Mouse (Mus musculus) liver, embryonic 14.5 days (tissue): Measurements from ENCODE around the gene Olfr655. TPM values are rescaled to one million over a fixed set of nuclear protein-coding genes. Genes with fewer than 3 reads are reported as not detected.
A peak's percentile ranks its signal among the peaks of the same experiment; 100 is the strongest.

Source experiments
- ATAC-seq: fragments of 200-750 bp; cut with Nextera tagmentation; 2 replicates; pipeline ENCODE4 v1.8.0; 2017; ENCODE audit warnings: moderate number of reproducible peaks, mild to moderate bottlenecking, moderate library complexity; ENCODE audit not compliant: insufficient read depth
- DNase-seq, 3 experiments: peaks; one replicate each; pipeline ENCODE4 v3.0.0-alpha.2; 2012 to 2013; ENCODE audit warnings: low read depth in 3 of 3, low spot score in 3 of 3
- H3K27ac ChIP-seq: fragments of 300-500 bp; sonication (generic); 2 replicates; pipeline ENCODE4 v1.5.1; 2014; ENCODE audit warnings: moderate library complexity, mild to moderate bottlenecking, control low read depth, inconsistent platforms
- H3K27me3 ChIP-seq: fragments of 300-500 bp; sonication (generic); 2 replicates; pipeline ENCODE4 v1.6.1; 2014; ENCODE audit warnings: mild to moderate bottlenecking, low read length, moderate library complexity; ENCODE audit not compliant: control insufficient read depth, insufficient read depth
- H3K36me3 ChIP-seq: fragments of 300-500 bp; sonication (generic); replicated peaks from 2 replicates; pipeline ENCODE4 v1.6.1; 2014; ENCODE audit warnings: low read depth; ENCODE audit not compliant: control insufficient read depth, insufficient read depth
- H3K4me1 ChIP-seq, 2 experiments: fragments of 200-500 bp in 1 of 2; fragments of 300-500 bp in 1 of 2; sonication (generic) in 1 of 2; replicated peaks; 2 replicates each; pipeline ENCODE4 v1.6.1; 2012 to 2014; ENCODE audit warnings: antibody characterized with exemption in 1 of 2, inconsistent platforms in 1 of 2, low read length in 1 of 2; ENCODE audit not compliant: control insufficient read depth in 2 of 2, insufficient read depth in 2 of 2
- H3K4me2 ChIP-seq: fragments of 300-500 bp; sonication (generic); 2 replicates; pipeline ENCODE4 v1.6.1; 2014; ENCODE audit warnings: low read depth, mild to moderate bottlenecking, control low read depth, moderate library complexity
- H3K4me3 ChIP-seq, 2 experiments: fragments of 200-500 bp in 1 of 2; fragments of 300-500 bp in 1 of 2; sonication (generic) in 1 of 2; 2 replicates each; pipeline ENCODE4 v1.5.1; 2012 to 2014; ENCODE audit warnings: low read depth in 2 of 2, low read length in 2 of 2, mild to moderate bottlenecking in 2 of 2, control low read depth in 1 of 2, inconsistent platforms in 1 of 2, moderate library complexity in 1 of 2; ENCODE audit not compliant: insufficient read depth in 1 of 2
- H3K9ac ChIP-seq: fragments of 300-500 bp; sonication (generic); replicated peaks from 2 replicates; pipeline ENCODE4 v1.6.1; 2014; ENCODE audit warnings: mild to moderate bottlenecking, control low read depth, moderate library complexity
- H3K9me3 ChIP-seq: fragments of 300-500 bp; sonication (generic); 2 replicates; pipeline ENCODE4 v1.6.1; 2016; ENCODE audit warnings: low read length, mixed read lengths; ENCODE audit not compliant: control insufficient read depth
- CTCF ChIP-seq: IDR thresholded peaks from 2 replicates; pipeline ENCODE4 v1.5.1; 2016; ENCODE audit warnings: antibody characterized with exemption, low read depth, control low read depth
- EP300 ChIP-seq: IDR thresholded peaks from 2 replicates; pipeline ENCODE4 v1.6.1; 2016; ENCODE audit warnings: antibody characterized with exemption, low read depth
- WGBS: fragments of 180-500 bp; shearing (Covaris S2); extraction: QIAGEN DNeasy Blood & Tissue Kit; methylation state at CpG from one replicate; pipeline ENCODE4 v1.1.7; 2014; ENCODE audit not compliant: insufficient replicate concordance; 5-methylcytosine and 5-hydroxymethylcytosine counted together
- polyA plus RNA-seq, 2 experiments: library from polyadenylated mRNA; depleted of rRNA in 1 of 2; stranded (reverse) in 1 of 2; unstranded in 1 of 2; fragments of >200 nt; fragmentation: Nextera tagmentation in 1 of 2; extraction: Ambion mirVana in 1 of 2; gene quantifications; 2 replicates each; pipeline versions ENCODE4 v1.2.1 to v1.2.3; 2012 to 2014

Olfr655 gene
- polyA plus RNA-seq, 2 experiments, result not detected

GRCm38 (mm10) chr7:104603173-104603572 is 1.6 kb upstream of the Olfr655 start:
- H3K27ac ChIP-seq, result no peak overlapping the region
- H3K36me3 ChIP-seq, result no peaks in the 10 kb centered on the region
- ATAC-seq (no peak), DNase-seq (peak in 1 of 3 experiments; percentile 0)
- no peak overlapping the region for H3K4me2 ChIP-seq
- no peaks in the 10 kb centered on the region for H3K27me3 ChIP-seq
- H3K9me3 ChIP-seq, result no peaks in the 10 kb centered on the region
- no peak overlapping the region for H3K9ac ChIP-seq
- TF ChIP-seq EP300 (no peak), CTCF (peak; percentile 77)
- H3K4me3 ChIP-seq, result no peak overlapping the region
- WGBS, result 3% methylated on average over 3 of the region's 3 CpGs
- no peaks in the 10 kb centered on the region for H3K4me1 ChIP-seq

GRCm38 (mm10) chr7:104588274-104588673 is 13.3 kb downstream of the Olfr655 start:
- H3K36me3 ChIP-seq, result no peaks in the 10 kb centered on the region
- no peak overlapping the region for H3K4me3 ChIP-seq
- no peak overlapping the region for H3K9ac ChIP-seq
- no peaks in the 10 kb centered on the region for H3K4me1 ChIP-seq
- no peak for ATAC-seq
- no peak overlapping the region for H3K27ac ChIP-seq
- no peaks in the 10 kb centered on the region for H3K27me3 ChIP-seq
- TF ChIP-seq CTCF (no peak), EP300 (no peak)
- no peak overlapping the region for H3K4me2 ChIP-seq
- WGBS, result 59% methylated on average over 5 of the region's 5 CpGs
- H3K9me3 ChIP-seq, result no peaks in the 10 kb centered on the region
- no peak for DNase-seq

GRCm38 (mm10) chr7:104586725-104587124 is 14.9 kb downstream of the Olfr655 start, which contains the start of gene Olfr654:
Gene Olfr654, plus strand, starts transcription at chr7:104587025.
- H3K9me3 ChIP-seq, result no peaks in the 10 kb centered on the region
- no peak for ATAC-seq
- no peak for TF ChIP-seq EP300
- no peak for TF ChIP-seq CTCF

GRCm38 (mm10) chr7:104581429-104581828 is 20.1 kb downstream of the Olfr655 start:
- Histone ChIP-seq H3K4me3 (no peak overlapping the region), H3K36me3 (no peaks in the 10 kb centered on the region), H3K9ac (no peak overlapping the region), H3K27ac (no peak overlapping the region), H3K9me3 (no peaks in the 10 kb centered on the region), H3K27me3 (no peaks in the 10 kb centered on the region), H3K4me1 (no peaks in the 10 kb centered on the region), H3K4me2 (no peak overlapping the region)
- 63% methylated on average over 4 of the region's 4 CpGs for WGBS
- no peak for TF ChIP-seq EP300
- no peak for TF ChIP-seq CTCF
- DNase-seq, result no peak
- no peak for ATAC-seq

More at GRCm38 (mm10) chr7:104586725-104587124, 14.9 kb downstream of the Olfr655 start, which contains the start of gene Olfr654:
- no peak within 1 kb of the TSS for H3K4me3 ChIP-seq
- H3K4me2 ChIP-seq, result no peak within 1 kb of the TSS
- H3K27me3 ChIP-seq, result no peaks in the 10 kb centered on the region
- H3K9ac ChIP-seq, result no peak within 1 kb of the TSS
- no peaks in the 10 kb centered on the region for H3K4me1 ChIP-seq
- DNase-seq, result no peak
- H3K27ac ChIP-seq, result no peak within 1 kb of the TSS
- 56% methylated on average over 4 of the region's 4 CpGs for WGBS
- no peaks in the 10 kb centered on the region for H3K36me3 ChIP-seq

- no peak overlapping the region for H3K9ac ChIP-seq
- H3K4me1 ChIP-seq, result no peaks in the 10 kb centered on the region
- H3K27ac ChIP-seq, result no peak overlapping the region
- no peaks in the 10 kb centered on the region for H3K27me3 ChIP-seq
- no peaks in the 10 kb centered on the region for H3K36me3 ChIP-seq
- no peaks in the 10 kb centered on the region for H3K9me3 ChIP-seq
- no peak overlapping the region for H3K4me3 ChIP-seq
- 52% methylated on average over 4 of the region's 4 CpGs for WGBS
- no peak overlapping the region for H3K4me2 ChIP-seq
- ATAC-seq, result no peak
- TF ChIP-seq CTCF, result no peak
- TF ChIP-seq EP300, result no peak
- DNase-seq, result no peak
Observed at GRCm38 (mm10) chr7:104580846-104581245, 20.7 kb downstream of the Olfr655 start.
